Mouse (Mus musculus) urinary bladder, postnatal 36 days (tissue): Measurements from ENCODE around the gene Zbtb16.

Experiments
- DNase-seq, 2 experiments: peaks; one replicate each; pipeline ENCODE4 v3.0.0; 2022; ENCODE audit warnings: low spot score in 2 of 2, mixed read lengths in 1 of 2

The Zbtb16 gene

DNA sequence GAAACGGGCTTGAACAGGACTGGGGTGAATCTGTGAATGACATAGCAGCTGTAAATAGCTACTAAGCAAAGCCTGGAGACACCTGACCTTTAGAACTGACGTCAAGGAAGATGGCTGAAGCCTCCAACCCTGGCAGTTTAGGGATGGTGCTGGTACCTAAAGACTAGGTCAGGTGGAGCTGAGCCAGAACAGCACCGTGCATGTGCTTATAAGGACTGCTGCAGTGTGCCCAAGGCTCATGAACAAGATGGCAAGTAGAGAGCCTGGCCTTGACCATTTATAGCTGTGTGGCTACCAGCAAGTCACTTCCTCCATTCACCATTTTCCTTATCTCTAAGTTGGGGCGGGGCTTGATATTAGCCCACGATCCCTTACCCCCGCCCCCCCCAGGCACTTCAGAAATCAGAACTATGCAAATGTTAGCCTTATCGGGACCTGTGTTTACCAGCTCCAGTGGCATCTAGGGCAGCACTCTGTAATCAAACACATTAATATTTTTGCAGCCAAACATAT lies 9.6 kb downstream of the Zbtb16 start:
- DNase-seq = no peak

DNA sequence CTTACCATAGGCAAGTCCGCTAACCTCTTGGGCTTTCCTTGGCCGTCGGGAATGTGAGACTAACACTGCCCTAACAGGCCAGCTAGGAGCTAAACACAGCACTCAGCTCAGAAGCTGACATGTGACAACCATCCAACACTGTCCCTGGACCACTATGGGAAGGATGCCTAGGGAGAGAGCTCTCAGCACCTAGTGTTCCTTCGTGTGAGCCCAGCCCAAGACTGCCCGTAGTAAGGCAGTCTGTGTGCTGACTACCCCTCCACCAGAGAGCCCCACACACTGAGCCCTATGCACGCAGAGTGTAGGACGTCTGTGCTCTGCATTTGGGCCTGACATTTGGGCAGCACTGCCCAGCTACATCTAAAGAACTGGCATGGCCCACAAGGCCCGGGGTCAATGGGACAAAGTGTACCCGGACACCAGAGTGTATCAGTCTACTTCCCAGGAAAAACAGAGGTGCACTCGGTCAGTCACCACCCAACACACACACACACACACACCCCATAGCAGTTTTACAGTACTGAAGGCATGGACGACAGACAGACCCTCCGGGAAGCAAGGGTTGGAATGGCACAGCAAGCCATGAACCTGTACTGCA lies 11.4 kb downstream of the Zbtb16 start:
- no peak for DNase-seq

GRCm38 (mm10) chr9:48823851-48824250 lies 12.2 kb downstream of the Zbtb16 start:
- DNase-seq = no peak

GRCm38 (mm10) chr9:48823319-48823705 lies 12.7 kb downstream of the Zbtb16 start:
- DNase-seq = no peak

GRCm38 (mm10) chr9:48822586-48823318 lies 13.3 kb downstream of the Zbtb16 start:
- DNase-seq = no peak

DNA sequence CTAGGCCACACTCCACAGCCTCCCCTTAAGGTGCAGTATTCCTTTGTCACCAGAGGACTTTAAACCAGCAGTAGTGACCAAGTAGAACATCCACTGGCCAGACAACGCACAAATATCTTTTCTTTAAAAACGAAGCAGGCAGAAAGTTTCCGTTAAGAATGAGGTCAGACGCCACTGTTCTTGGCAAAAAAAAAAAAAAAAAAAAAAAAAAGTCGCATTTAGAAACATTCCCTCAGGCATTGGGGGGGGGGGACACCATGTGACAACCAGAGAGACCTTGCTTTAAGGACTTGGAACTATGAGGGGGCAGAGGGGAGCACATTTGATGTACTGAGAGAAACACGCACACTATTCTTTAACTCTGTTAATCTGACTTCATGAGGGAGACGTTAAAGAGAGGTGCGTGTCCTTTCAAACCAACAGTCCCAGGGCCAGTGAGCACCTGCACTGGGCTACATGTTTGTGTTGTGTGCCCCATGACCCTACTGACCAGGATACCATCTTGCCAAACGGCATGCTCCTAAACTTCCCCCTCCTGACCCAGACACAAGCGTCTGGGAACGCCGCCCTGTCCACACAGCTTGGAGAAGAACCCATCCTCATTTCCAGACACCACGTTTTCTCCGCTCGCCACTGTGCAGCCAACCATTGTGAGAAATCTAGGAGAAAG lies 14.0 kb downstream of the Zbtb16 start:
- no peak for DNase-seq

DNA sequence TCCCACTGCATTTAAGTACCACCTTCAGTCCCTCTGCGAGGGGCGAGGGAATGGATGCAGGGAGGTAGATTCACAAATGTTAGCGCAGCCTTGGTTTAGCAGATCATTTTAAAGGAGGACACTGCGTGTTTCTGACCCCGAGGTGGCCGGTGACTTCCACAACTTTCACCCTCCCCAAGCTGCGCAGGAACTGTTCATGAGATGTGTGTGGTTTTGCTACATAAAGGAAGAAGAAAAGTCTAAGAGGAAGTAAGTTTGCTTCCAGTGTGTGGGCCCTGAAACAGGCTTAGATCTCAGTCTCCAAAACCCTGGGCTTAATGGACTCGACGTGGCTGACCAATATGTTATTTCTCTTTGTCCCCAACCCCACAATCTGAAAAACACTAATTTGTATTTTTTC lies 14.6 kb downstream of the Zbtb16 start:
- DNase-seq = no peak

GRCm38 (mm10) chr9:48820791-48821190 lies 15.2 kb downstream of the Zbtb16 start:
- no peak for DNase-seq

DNA sequence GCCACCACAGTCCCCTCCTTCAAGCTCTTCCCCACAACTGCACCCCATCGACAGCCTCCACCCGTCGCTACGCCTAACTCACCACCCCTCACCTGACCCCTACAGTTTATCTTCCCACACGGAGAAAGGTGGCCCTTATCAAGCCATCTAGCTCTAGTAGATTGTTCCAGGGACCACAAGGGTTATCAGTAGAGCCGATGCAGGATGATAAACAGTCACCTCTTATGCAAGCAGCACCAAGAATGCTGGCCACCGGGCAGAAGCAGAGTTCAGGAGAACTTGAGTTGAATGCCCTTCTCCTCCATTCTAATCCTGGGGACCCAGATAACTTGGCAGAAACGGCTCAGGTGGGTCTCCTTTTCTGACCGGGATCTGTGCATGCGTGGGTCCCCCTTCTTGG lies 16.3 kb downstream of the Zbtb16 start:
- no peak for DNase-seq

- DNase-seq = no peak
Observed at GRCm38 (mm10) chr9:48819137-48819536, 16.9 kb downstream of the Zbtb16 start.

DNA sequence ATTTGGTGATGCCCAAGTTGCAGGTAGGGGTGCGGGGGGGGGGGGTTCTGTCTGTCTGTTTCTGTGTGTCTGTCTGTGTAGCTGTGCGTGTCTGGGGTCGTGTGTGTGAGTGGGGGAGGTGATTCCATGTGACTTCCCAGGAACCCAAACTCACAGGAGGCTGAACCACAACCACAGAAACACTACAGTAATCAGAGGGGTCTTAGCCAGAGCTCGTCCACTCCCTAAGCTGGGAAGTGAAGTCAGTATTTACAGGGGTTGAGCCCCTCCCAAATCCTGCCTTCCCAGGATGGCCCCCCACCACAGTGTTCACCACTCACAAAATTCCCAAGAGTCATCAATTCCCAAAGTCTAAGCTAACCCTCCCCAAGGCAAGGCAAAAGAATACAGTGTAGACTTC lies 18.1 kb downstream of the Zbtb16 start:
- DNase-seq = no peak

DNA sequence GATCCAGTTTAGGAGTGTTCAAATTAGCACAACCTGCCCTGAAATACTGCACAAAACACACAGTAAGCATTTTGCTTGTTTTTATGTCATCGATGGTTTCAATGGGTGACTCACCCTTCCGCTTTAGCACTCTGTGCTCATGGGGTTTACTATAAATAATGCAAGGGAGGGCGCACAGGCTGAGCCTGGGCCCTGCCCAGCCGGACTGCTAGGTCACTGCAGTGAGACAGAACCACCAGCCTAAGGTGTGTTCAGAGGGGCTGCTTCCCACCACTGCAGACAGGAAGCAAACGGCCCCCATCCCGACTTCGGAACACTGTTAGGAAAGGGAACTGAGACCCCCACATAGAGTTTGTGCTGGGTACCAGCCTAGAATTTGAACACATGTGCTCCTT lies 18.6 kb downstream of the Zbtb16 start:
- no peak for DNase-seq

GRCm38 (mm10) chr9:48816678-48817398 lies 19.2 kb downstream of the Zbtb16 start:
- DNase-seq = no peak

- no peak for DNase-seq
Observed at GRCm38 (mm10) chr9:48816157-48816556, 19.9 kb downstream of the Zbtb16 start.

GRCm38 (mm10) chr9:48814881-48815495 lies 21.0 kb downstream of the Zbtb16 start:
- DNase-seq = no peak

- no peak for DNase-seq
Observed at GRCm38 (mm10) chr9:48813960-48814880, 21.8 kb downstream of the Zbtb16 start.

GRCm38 (mm10) chr9:48812352-48812751 lies 23.7 kb downstream of the Zbtb16 start:
- DNase-seq = no peak

GRCm38 (mm10) chr9:48806591-48806990 lies 29.4 kb downstream of the Zbtb16 start:
- DNase-seq = no peak

DNA sequence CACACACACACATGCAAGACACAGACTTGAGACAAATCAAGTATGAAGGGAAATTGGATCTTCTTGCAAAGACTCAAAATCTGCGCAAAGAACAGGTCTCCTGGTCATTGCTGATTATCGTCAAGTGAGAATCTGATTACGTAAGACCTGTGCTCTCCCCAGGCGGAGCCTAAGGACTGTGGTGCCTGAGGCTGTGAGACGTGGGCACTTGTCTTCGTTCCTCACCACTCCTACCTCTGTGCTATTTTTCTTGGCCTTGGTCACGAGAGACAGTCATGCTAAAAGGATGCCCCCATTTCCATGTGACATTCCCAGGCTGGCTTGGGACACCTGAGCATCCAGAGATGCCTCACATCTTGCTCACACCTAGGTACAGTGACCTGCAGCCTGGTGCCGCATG lies 30.2 kb downstream of the Zbtb16 start:
- no peak for DNase-seq

- DNase-seq = no peak
Observed at GRCm38 (mm10) chr9:48804509-48804908, 31.5 kb downstream of the Zbtb16 start.
